Comparison of ENCODE assay signal across 8 mouse cellular contexts in genomic region chr13:95638894-95639293, GRCm38 (mm10). TPM values are rescaled to one million over a fixed set of nuclear protein-coding genes. Genes with fewer than 3 reads are reported as not detected.
DNase-seq lines count a peak whose midpoint lies in the region; ATAC-seq lines count a peak whose summit lies in the region.

No protein-coding gene starts in this region.

- H3K9ac ChIP-seq in hindbrain, embryonic 12.5 days = no peak overlapping the region
- H3K9ac ChIP-seq in stomach, embryonic 14.5 days (replicated peaks; ENCODE audit: low read depth, low read length) = no peak overlapping the region

- H3K27ac ChIP-seq in hindbrain, embryonic 12.5 days = peak overlapping the region; percentile 55; the same call in 1 of the 2 replicates
- H3K27ac ChIP-seq in stomach, embryonic 14.5 days (ENCODE audit: low read length) = peak overlapping the region; percentile 61

- H3K4me1 ChIP-seq in hindbrain, embryonic 12.5 days = peaks cover 18% of the 10 kb centered on the region
- H3K4me1 ChIP-seq in stomach, embryonic 14.5 days (ENCODE audit: control insufficient read depth, insufficient read depth, low read length) = peaks cover 16% of the 10 kb centered on the region; the same call in 1 of the 2 replicates

- H3K9me3 ChIP-seq in hindbrain, embryonic 12.5 days (replicated peaks) = no peaks in the 10 kb centered on the region
- H3K9me3 ChIP-seq in stomach, embryonic 14.5 days (ENCODE audit: control insufficient read depth, low read depth, low read length) = no peaks in the 10 kb centered on the region

- 41% methylated on average over 5 of the region's 5 CpGs for WGBS in hindbrain, embryonic 12.5 days
- 28% methylated on average over 5 of the region's 5 CpGs for WGBS in stomach, embryonic 14.5 days

- H3K36me3 ChIP-seq in hindbrain, embryonic 12.5 days = peaks cover 3% of the 10 kb centered on the region; the same call in 1 of the 2 replicates
- H3K36me3 ChIP-seq in stomach, embryonic 14.5 days (ENCODE audit: control insufficient read depth, insufficient read depth, low read length) = peaks cover 5% of the 10 kb centered on the region

- H3K4me3 ChIP-seq in hindbrain, embryonic 12.5 days = no peak overlapping the region
- no peak overlapping the region for H3K4me3 ChIP-seq in stomach, embryonic 14.5 days (ENCODE audit: low read depth, low read length)

- H3K4me2 ChIP-seq in hindbrain, embryonic 12.5 days (replicated peaks) = no peak overlapping the region
- H3K4me2 ChIP-seq in stomach, embryonic 14.5 days (replicated peaks; ENCODE audit: low read depth, low read length) = no peak overlapping the region

- no peaks in the 10 kb centered on the region for H3K27me3 ChIP-seq in hindbrain, embryonic 12.5 days
- no peaks in the 10 kb centered on the region for H3K27me3 ChIP-seq in stomach, embryonic 14.5 days (ENCODE audit: control insufficient read depth, insufficient read depth, low read length)

- DNase-seq in adrenal gland, postnatal 14 days = peak; percentile 48
- peak; percentile 36 for DNase-seq in embryo, embryonic 9.5 days (ENCODE audit: extremely low spot score)
- peak; percentile 43 for DNase-seq in liver
- no peak for DNase-seq in urinary bladder, postnatal 25 days (ENCODE audit: low spot score)
- DNase-seq in right cerebral cortex, postnatal 36 days (ENCODE audit: low spot score in 2 of 2) = no peak
- DNase-seq in cerebellum, adult 9-11 months = no peak

- no peak for ATAC-seq in hindbrain, embryonic 12.5 days (ENCODE audit: low FRiP score)
- ATAC-seq in stomach, embryonic 14.5 days (ENCODE audit: insufficient number of reproducible peaks, insufficient read depth, low FRiP score, low read depth) = no peak

RNA-seq across cellular contexts. Expression of gene F2r, which starts 20.6 kb away (rescaled TPM):
- total RNA-seq in adrenal gland, postnatal 14 days (2021) = 93.1 and 98.8 TPM in 2 replicates
- 102 and 110 TPM in 2 replicates for polyA plus RNA-seq in hindbrain, embryonic 12.5 days (2016; fragmentation: Nextera tagmentation; extraction: Ambion mirVana)
- polyA plus RNA-seq in stomach, embryonic 14.5 days (2014; fragmentation: Nextera tagmentation; extraction: Ambion mirVana) = 74.0 and 77.2 TPM in 2 replicates

RNA-seq across cellular contexts. Expression of gene F2rl2, which starts 57.8 kb away (rescaled TPM):
- 0.38 and 0.48 TPM in 2 replicates for total RNA-seq in adrenal gland, postnatal 14 days (2021)
- polyA plus RNA-seq in hindbrain, embryonic 12.5 days (2016; fragmentation: Nextera tagmentation; extraction: Ambion mirVana) = 1.1 and 1.4 TPM in 2 replicates
- polyA plus RNA-seq in stomach, embryonic 14.5 days (2014; fragmentation: Nextera tagmentation; extraction: Ambion mirVana) = 0.45 and 1.2 TPM in 2 replicates

Comparison
In these comparisons a context has a peak if more than half of its experiments do, and no peak if none do; other contexts are left out.
1. DNase-seq: peak in adrenal gland, postnatal 14 days (single experiment), embryo, embryonic 9.5 days (single experiment) and liver (single experiment); none in urinary bladder, postnatal 25 days (single experiment), right cerebral cortex, postnatal 36 days (0 of 2) and cerebellum, adult 9-11 months (single experiment).